ENCODE assay signal across 8 mouse cellular contexts in the genomic region with DNA sequence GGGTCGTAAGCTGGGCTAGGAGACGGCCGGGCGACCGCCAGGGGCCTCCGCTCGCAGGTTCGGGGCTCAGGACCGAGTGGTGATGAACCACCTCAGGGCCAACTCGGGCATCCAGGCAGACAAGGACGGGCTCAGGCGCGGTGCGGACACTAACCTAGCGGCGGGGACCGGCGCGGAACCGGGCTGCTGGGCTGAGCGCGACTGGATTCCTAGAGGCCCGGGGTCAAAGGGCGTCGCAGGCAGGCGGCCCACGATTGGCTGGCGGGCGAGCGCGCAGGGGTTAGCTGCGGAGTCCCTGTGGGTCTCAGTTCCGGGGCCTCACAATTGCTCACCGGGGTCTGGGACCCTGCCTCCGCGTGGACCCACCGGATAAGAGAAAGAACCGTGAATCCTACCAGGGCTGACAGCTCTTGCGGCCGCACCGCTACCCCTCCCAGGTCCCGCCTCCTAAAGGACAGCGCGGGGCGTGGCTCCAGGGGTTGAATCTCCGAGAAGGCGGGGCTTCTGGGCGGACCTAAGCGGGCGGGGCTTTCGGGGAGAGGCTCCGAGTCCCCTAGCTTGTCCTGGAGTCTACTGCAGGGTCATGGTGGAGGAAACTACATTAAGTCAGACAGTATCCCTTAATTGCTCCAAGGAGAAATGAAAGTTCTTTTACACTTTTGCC. TPM values are rescaled to one million over a fixed set of nuclear protein-coding genes. Genes with fewer than 3 reads are reported as not detected.
DNase-seq lines count a peak whose midpoint lies in the region; ATAC-seq and TF ChIP-seq lines count a peak whose summit lies in the region.

Gene Manea (minus strand): TSS at position 449 of the 664 bp plus-strand sequence.

- under 1% methylated on average over 46 of the region's 52 CpGs for WGBS in forebrain, embryonic 11.5 days
- under 1% methylated on average over 52 of the region's 52 CpGs for WGBS in heart, embryonic 16.5 days
- WGBS in liver, embryonic 15.5 days (ENCODE audit: insufficient replicate concordance) = under 1% methylated on average over 48 of the region's 52 CpGs
- under 1% methylated on average over 52 of the region's 52 CpGs for WGBS in neural tube, embryonic 12.5 days

- peaks cover 5 to 19% of the 10 kb centered on the region in 2 experiments; a peak in 3 of 4 replicates for H3K4me1 ChIP-seq in CH12.LX (ENCODE audit: control insufficient read depth in 1 of 2, insufficient read depth in 2 of 2)
- no peaks in the 10 kb centered on the region for H3K4me1 ChIP-seq in forebrain, embryonic 11.5 days (replicated peaks; ENCODE audit: control insufficient read depth, insufficient read depth, low read length)
- 0 out of 2 replicates have a peak, but pooled peaks cover 2% of the 10 kb centered on the region for H3K4me1 ChIP-seq in heart, embryonic 16.5 days (ENCODE audit: control insufficient read depth, insufficient read depth, low read length)
- H3K4me1 ChIP-seq in liver, embryonic 15.5 days (replicated peaks) = peaks cover 8% of the 10 kb centered on the region; the same call in 1 of the 2 replicates
- no peaks in the 10 kb centered on the region; the same call in 1 of the 2 replicates for H3K4me1 ChIP-seq in neural tube, embryonic 12.5 days

- H3K4me2 ChIP-seq in CH12.LX (ENCODE audit: insufficient read depth, low read depth, poor library complexity, severe bottlenecking) = peak within 1 kb of the TSS; percentile 74; the same call in 1 of the 2 replicates
- H3K4me2 ChIP-seq in forebrain, embryonic 11.5 days (ENCODE audit: low read depth, low read length, severe bottlenecking) = peak within 1 kb of the TSS; percentile 49
- H3K4me2 ChIP-seq in heart, embryonic 16.5 days (ENCODE audit: low read depth, low read length) = peak within 1 kb of the TSS; percentile 70
- peak within 1 kb of the TSS; percentile 73 for H3K4me2 ChIP-seq in liver, embryonic 15.5 days
- peak within 1 kb of the TSS; percentile 65 for H3K4me2 ChIP-seq in neural tube, embryonic 12.5 days (replicated peaks)

- ATAC-seq in forebrain, embryonic 11.5 days (replicated peaks; ENCODE audit: low FRiP score) = peak; percentile 98
- peak; percentile 100 for ATAC-seq in heart, embryonic 16.5 days (replicated peaks; ENCODE audit: extremely low read depth, insufficient read depth, low FRiP score)
- ATAC-seq in liver, embryonic 15.5 days (ENCODE audit: insufficient read depth) = peak; percentile 99
- peak; percentile 98 for ATAC-seq in neural tube, embryonic 12.5 days (ENCODE audit: low FRiP score, low read depth)

- H3K9me3 ChIP-seq in CH12.LX (replicated peaks; ENCODE audit: low read length) = no peaks in the 10 kb centered on the region
- H3K9me3 ChIP-seq in forebrain, embryonic 11.5 days (ENCODE audit: control insufficient read depth, low read length) = no peaks in the 10 kb centered on the region
- no peaks in the 10 kb centered on the region for H3K9me3 ChIP-seq in heart, embryonic 16.5 days (replicated peaks; ENCODE audit: control insufficient read depth, low read length)
- H3K9me3 ChIP-seq in liver, embryonic 15.5 days (replicated peaks) = no peaks in the 10 kb centered on the region
- H3K9me3 ChIP-seq in neural tube, embryonic 12.5 days = no peaks in the 10 kb centered on the region

- H3K27ac ChIP-seq in CH12.LX (ENCODE audit: insufficient read depth, low read depth) = peak within 1 kb of the TSS; percentile 87
- peak within 1 kb of the TSS; percentile 82 for H3K27ac ChIP-seq in forebrain, embryonic 11.5 days (ENCODE audit: low read depth, low read length)
- H3K27ac ChIP-seq in heart, embryonic 16.5 days (ENCODE audit: low read length) = peak within 1 kb of the TSS; percentile 92
- H3K27ac ChIP-seq in liver, embryonic 15.5 days (replicated peaks) = peak within 1 kb of the TSS; percentile 84
- peak within 1 kb of the TSS; percentile 75 for H3K27ac ChIP-seq in neural tube, embryonic 12.5 days

- peaks cover 30% of the 10 kb centered on the region for H3K79me2 ChIP-seq in CH12.LX (replicated peaks; ENCODE audit: control insufficient read depth, extremely low read depth, insufficient read depth, poor library complexity, severe bottlenecking)

- peak; percentile 72 for TF ChIP-seq POLR2A in CH12.LX (IDR thresholded peaks at IDR 0.05; ENCODE audit: low read depth, low read length)

- H3K27me3 ChIP-seq in CH12.LX (replicated peaks) = no peaks in the 10 kb centered on the region
- no peaks in the 10 kb centered on the region for H3K27me3 ChIP-seq in forebrain, embryonic 11.5 days (ENCODE audit: control insufficient read depth, insufficient read depth, low read length)
- H3K27me3 ChIP-seq in heart, embryonic 16.5 days (ENCODE audit: control insufficient read depth, insufficient read depth, low read length) = no peaks in the 10 kb centered on the region
- no peaks in the 10 kb centered on the region for H3K27me3 ChIP-seq in liver, embryonic 15.5 days
- no peaks in the 10 kb centered on the region for H3K27me3 ChIP-seq in neural tube, embryonic 12.5 days (replicated peaks)

- in situ Hi-C loops in CH12.LX (cut with MboI; ENCODE audit: low pct_ligation_motif_present, low pct_unique_long_range_greater_than_20kb, low sequenced_read_pairs) = no loop called here

- dilution Hi-C loops in CH12.LX (cut with MboI; ENCODE audit: extremely low pct_ligation_motif_present, extremely low pct_unique_long_range_greater_than_20kb, low sequenced_read_pairs) = no loop called here

- DNase-seq in CH12.LX (ENCODE audit: extremely low read depth) = peak; percentile 94
- peak; percentile 85 for DNase-seq in c-Kit-positive CD71-positive TER-119-negative erythroid progenitor cells, embryonic 14.5 days (ENCODE audit: low read depth)
- peak; percentile 95 for DNase-seq in forebrain, embryonic 11.5 days (ENCODE audit: low spot score)
- peak; percentile 95 to 98 for DNase-seq in kidney, postnatal 36 days
- DNase-seq in telencephalon, adult 2 months (ENCODE audit: low read depth, low spot score) = peak; percentile 79

- no peak for TF ChIP-seq EP300 in CH12.LX (IDR thresholded peaks at IDR 0.05; ENCODE audit: low read length)

- H3K4me3 ChIP-seq in CH12.LX (replicated peaks in 1 of 3; ENCODE audit: low read depth in 2 of 3, low read length in 2 of 3, poor library complexity in 1 of 3) = peak within 1 kb of the TSS; percentile 85 to 94 (median 92)
- peak within 1 kb of the TSS; percentile 78 for H3K4me3 ChIP-seq in forebrain, embryonic 11.5 days (ENCODE audit: low read depth, low read length)
- H3K4me3 ChIP-seq in heart, embryonic 16.5 days (ENCODE audit: low read length) = peak within 1 kb of the TSS; percentile 80
- H3K4me3 ChIP-seq in liver, embryonic 15.5 days (replicated peaks) = peak within 1 kb of the TSS; percentile 85
- peak within 1 kb of the TSS; percentile 78 for H3K4me3 ChIP-seq in neural tube, embryonic 12.5 days

- H3K9ac ChIP-seq in CH12.LX (ENCODE audit: insufficient read depth, low read depth) = peak within 1 kb of the TSS; percentile 75
- peak within 1 kb of the TSS; percentile 89 for H3K9ac ChIP-seq in forebrain, embryonic 11.5 days (ENCODE audit: low read length)
- H3K9ac ChIP-seq in heart, embryonic 16.5 days (ENCODE audit: low read length) = peak within 1 kb of the TSS; percentile 83
- peak within 1 kb of the TSS; percentile 83 for H3K9ac ChIP-seq in liver, embryonic 15.5 days
- peak within 1 kb of the TSS; percentile 85 for H3K9ac ChIP-seq in neural tube, embryonic 12.5 days

- H3K36me3 ChIP-seq in CH12.LX (replicated peaks in 1 of 2; ENCODE audit: control insufficient read depth in 1 of 2, insufficient read depth in 1 of 2, low read length in 1 of 2) = peaks cover 0 to 4% of the 10 kb centered on the region in 2 experiments
- H3K36me3 ChIP-seq in forebrain, embryonic 11.5 days (ENCODE audit: control insufficient read depth, insufficient read depth, low read length) = no peaks in the 10 kb centered on the region
- no peaks in the 10 kb centered on the region for H3K36me3 ChIP-seq in heart, embryonic 16.5 days (ENCODE audit: control insufficient read depth, insufficient read depth)
- no peaks in the 10 kb centered on the region for H3K36me3 ChIP-seq in liver, embryonic 15.5 days (replicated peaks)
- H3K36me3 ChIP-seq in neural tube, embryonic 12.5 days = no peaks in the 10 kb centered on the region

- TF ChIP-seq CTCF in CH12.LX (conservative IDR thresholded peaks at IDR 0.05 in 1 of 2, IDR thresholded peaks at IDR 0.05 in 1 of 2; ENCODE audit: low read depth in 2 of 2, low read length in 2 of 2) = no peak

- no peak for TF ChIP-seq RAD21 in CH12.LX (IDR thresholded peaks at IDR 0.05; ENCODE audit: low read depth, low read length)

TF ChIP-seq in CH12.LX, 34 proteins besides CTCF, POLR2A, EP300 and RAD21 (continues in another document):
- TF ChIP-seq MAFK (IDR thresholded peaks at IDR 0.05; ENCODE audit: insufficient replicate concordance, low read length) = no peak
- TF ChIP-seq TBP (conservative IDR thresholded peaks at IDR 0.05; ENCODE audit: low read depth, low read length) = peak; percentile 90
- TF ChIP-seq ZMIZ1 (IDR thresholded peaks at IDR 0.05; ENCODE audit: low read depth, low read length) = peak; percentile 74
- TF ChIP-seq MEF2A (IDR thresholded peaks at IDR 0.05; ENCODE audit: borderline replicate concordance, low read depth, low read length) = no peak
- peak; percentile 55 for TF ChIP-seq HCFC1 (IDR thresholded peaks at IDR 0.05; ENCODE audit: low read depth, low read length)
- no peak for TF ChIP-seq JUN (IDR thresholded peaks at IDR 0.05; ENCODE audit: insufficient read depth, low read depth, low read length)
- TF ChIP-seq MAZ (IDR thresholded peaks at IDR 0.05; ENCODE audit: low read depth, low read length) = peak; percentile 85
- peak; percentile 50; the same call in 1 of the 2 replicates for TF ChIP-seq CHD2 (IDR thresholded peaks at IDR 0.05; ENCODE audit: low read length)
- no peak for TF ChIP-seq ELF1 (IDR thresholded peaks at IDR 0.05; ENCODE audit: low read depth, low read length)
- TF ChIP-seq MAX (IDR thresholded peaks at IDR 0.05; ENCODE audit: low read length) = 0 out of 2 replicates have a peak, but pooled peaks have one; percentile 38
- no peak for TF ChIP-seq NRF1 (IDR thresholded peaks at IDR 0.05; ENCODE audit: low read depth, low read length)
- TF ChIP-seq NELFE (IDR thresholded peaks at IDR 0.05; ENCODE audit: low read depth, low read length) = peak; percentile 83; the same call in 1 of the 2 replicates
- TF ChIP-seq UBTF (IDR thresholded peaks at IDR 0.05; ENCODE audit: low read depth, low read length) = peak; percentile 62; the same call in 1 of the 2 replicates
- peak; percentile 7; the same call in 1 of the 2 replicates for TF ChIP-seq IRF4 (IDR thresholded peaks at IDR 0.05; ENCODE audit: low read depth, low read length)

RNA-seq across cellular contexts. Expression of gene Manea, which starts in this region (rescaled TPM):
- total RNA-seq in CH12.LX (2012; rRNA removed) (25.8 and 30.2 TPM in 2 replicates), CH12.LX (2014; rRNA removed) (59.2 and 60.8 TPM in 2 replicates)
- 28.4 and 30.7 TPM in 2 replicates for polyA plus RNA-seq in CH12.LX (2012; ENCODE audit: insufficient read length, low read depth)
- 21.4 and 23.6 TPM in 2 replicates for polyA plus RNA-seq in forebrain, embryonic 11.5 days (2014; fragmentation: Nextera tagmentation; extraction: Ambion mirVana)
- polyA plus RNA-seq in heart, embryonic 16.5 days (2015; fragmentation: Nextera tagmentation; extraction: Ambion mirVana) = 10.2 and 11.2 TPM in 2 replicates
- polyA plus RNA-seq in liver, embryonic 15.5 days (2015; fragmentation: Nextera tagmentation; extraction: Ambion mirVana) = 3.2 and 3.7 TPM in 2 replicates
- polyA plus RNA-seq in neural tube, embryonic 12.5 days (2016; fragmentation: Nextera tagmentation; extraction: Ambion mirVana) = 18.7 and 20.6 TPM in 2 replicates

Comparison
In these comparisons a context has a peak if more than half of its experiments do, and no peak if none do; other contexts are left out.
1. Peak in every context shown above with its lines: DNase-seq, ATAC-seq, H3K4me3 ChIP-seq and H3K27ac ChIP-seq.